Comparison of ENCODE assay signal across 21 mouse cellular contexts in genomic region chr13:92865358-92865757, GRCm38 (mm10). TPM values are rescaled to one million over a fixed set of nuclear protein-coding genes. Genes with fewer than 3 reads are reported as not detected.
DNase-seq lines count a peak whose midpoint lies in the region; ATAC-seq and TF ChIP-seq lines count a peak whose summit lies in the region.
"Had no signal": no experiment of that assay in that cellular context is flagged by ENCODE, and none has a peak within 500 bp of the region (broad histone marks: within the 10 kb centered on the region; RNA-seq: fewer than 3 reads in every experiment).

No protein-coding gene starts in this region.

- ATAC-seq in intestine, embryonic 14.5 days (replicated peaks; ENCODE audit: low FRiP score, low TSS enrichment, low read depth), result no peak
- ATAC-seq in intestine, postnatal 0 days, result no peak
- peak; percentile 40; the same call in 1 of the 2 replicates for ATAC-seq in stomach, embryonic 16.5 days (ENCODE audit: insufficient read depth, low FRiP score)
- no peak for ATAC-seq in stomach, postnatal 0 days (ENCODE audit: low FRiP score, low TSS enrichment)
- ATAC-seq: CD4-positive, CD25-positive, alpha-beta regulatory T cell, adult 4 months; forebrain, embryonic 14.5 days; midbrain, embryonic 13.5 days had no signal

- no peak for TF ChIP-seq EP300 in stomach, postnatal 0 days (optimal IDR thresholded peaks at IDR 0.05)

- no peak overlapping the region for H3K4me2 ChIP-seq in intestine, embryonic 14.5 days (ENCODE audit: low read length)
- no peak overlapping the region for H3K4me2 ChIP-seq in intestine, postnatal 0 days (replicated peaks; ENCODE audit: low read depth)
- H3K4me2 ChIP-seq in stomach, embryonic 16.5 days (ENCODE audit: low read depth, low read length), result no peak overlapping the region
- H3K4me2 ChIP-seq in stomach, postnatal 0 days (replicated peaks; ENCODE audit: low read depth), result no peak overlapping the region
- H3K4me2 ChIP-seq: embryonic facial prominence, embryonic 15.5 days; heart, embryonic 15.5 days; kidney, embryonic 15.5 days; liver, embryonic 15.5 days; midbrain, embryonic 13.5 days; neural tube, embryonic 15.5 days had no signal

- H3K36me3 ChIP-seq in intestine, embryonic 14.5 days (ENCODE audit: control insufficient read depth, insufficient read depth, low read length), result no peaks in the 10 kb centered on the region
- H3K36me3 ChIP-seq in intestine, postnatal 0 days (ENCODE audit: control insufficient read depth, insufficient read depth), result no peaks in the 10 kb centered on the region
- no peaks in the 10 kb centered on the region for H3K36me3 ChIP-seq in stomach, embryonic 16.5 days (ENCODE audit: control insufficient read depth, insufficient read depth, low read length)
- H3K36me3 ChIP-seq in stomach, postnatal 0 days (ENCODE audit: control insufficient read depth, insufficient read depth, low read length), result no peaks in the 10 kb centered on the region
- H3K36me3 ChIP-seq: embryonic facial prominence, embryonic 15.5 days; G1E; heart, embryonic 15.5 days; hindbrain, embryonic 10.5 days; kidney, embryonic 15.5 days; liver, embryonic 15.5 days; midbrain, embryonic 13.5 days; neural tube, embryonic 15.5 days had no signal

- H3K9ac ChIP-seq in intestine, embryonic 14.5 days (ENCODE audit: low read length), result no peak overlapping the region
- H3K9ac ChIP-seq in intestine, postnatal 0 days (ENCODE audit: low read depth, low read length), result no peak overlapping the region
- no peak overlapping the region for H3K9ac ChIP-seq in stomach, embryonic 16.5 days (ENCODE audit: low read length)
- H3K9ac ChIP-seq in stomach, postnatal 0 days (ENCODE audit: low read length), result no peak overlapping the region
- H3K9ac ChIP-seq: embryonic facial prominence, embryonic 15.5 days; heart, embryonic 15.5 days; kidney, embryonic 15.5 days; liver, embryonic 15.5 days; midbrain, embryonic 13.5 days; neural tube, embryonic 15.5 days had no signal

- H3K27me3 ChIP-seq in intestine, embryonic 14.5 days (replicated peaks; ENCODE audit: control insufficient read depth, insufficient read depth, low read length), result no peaks in the 10 kb centered on the region
- no peaks in the 10 kb centered on the region for H3K27me3 ChIP-seq in intestine, postnatal 0 days (replicated peaks; ENCODE audit: control insufficient read depth, insufficient read depth, low read length)
- no peaks in the 10 kb centered on the region for H3K27me3 ChIP-seq in stomach, embryonic 16.5 days (ENCODE audit: control insufficient read depth, insufficient read depth, low read length)
- no peaks in the 10 kb centered on the region for H3K27me3 ChIP-seq in stomach, postnatal 0 days (ENCODE audit: control insufficient read depth, insufficient read depth, low read length)
- H3K27me3 ChIP-seq: embryonic facial prominence, embryonic 15.5 days; heart, embryonic 15.5 days; kidney, embryonic 15.5 days; midbrain, embryonic 13.5 days; neural tube, embryonic 15.5 days had no signal

- intact Hi-C loops in left cerebral cortex, adult 2 months (cut with DNase I), result no loop called here

- no peak overlapping the region for H3K4me3 ChIP-seq in intestine, embryonic 14.5 days (ENCODE audit: low read depth, low read length)
- H3K4me3 ChIP-seq in intestine, postnatal 0 days (ENCODE audit: low read depth, low read length), result no peak overlapping the region
- no peak overlapping the region for H3K4me3 ChIP-seq in stomach, embryonic 16.5 days (replicated peaks; ENCODE audit: low read length)
- H3K4me3 ChIP-seq in stomach, postnatal 0 days (ENCODE audit: low read depth, low read length), result no peak overlapping the region
- no peak overlapping the region for H3K4me3 ChIP-seq in left cerebral cortex, adult 2 months
- H3K4me3 ChIP-seq: embryonic facial prominence, embryonic 15.5 days; heart, embryonic 15.5 days; hindbrain, embryonic 10.5 days; kidney, embryonic 15.5 days; liver, embryonic 15.5 days; midbrain, embryonic 13.5 days; myocyte; neural tube, embryonic 15.5 days had no signal

- no peaks in the 10 kb centered on the region for H3K9me3 ChIP-seq in intestine, embryonic 14.5 days (ENCODE audit: control insufficient read depth, low read length)
- no peaks in the 10 kb centered on the region for H3K9me3 ChIP-seq in intestine, postnatal 0 days (ENCODE audit: control insufficient read depth)
- H3K9me3 ChIP-seq in stomach, embryonic 16.5 days (replicated peaks; ENCODE audit: control insufficient read depth, low read length), result no peaks in the 10 kb centered on the region
- H3K9me3 ChIP-seq in stomach, postnatal 0 days (ENCODE audit: control insufficient read depth, low read length), result no peaks in the 10 kb centered on the region
- H3K9me3 ChIP-seq: embryonic facial prominence, embryonic 15.5 days; G1E; heart, embryonic 15.5 days; hindbrain, embryonic 10.5 days; kidney, embryonic 15.5 days; liver, embryonic 15.5 days; midbrain, embryonic 13.5 days; neural tube, embryonic 15.5 days had no signal

- no peak for TF ChIP-seq CTCF in intestine, postnatal 0 days (IDR thresholded peaks at IDR 0.05; ENCODE audit: low read depth)
- no peak for TF ChIP-seq CTCF in stomach, postnatal 0 days (IDR thresholded peaks at IDR 0.05; ENCODE audit: low read depth)
- no peak for TF ChIP-seq CTCF in left cerebral cortex, adult 2 months (IDR thresholded peaks at IDR 0.05)

- no peak for DNase-seq in intestine, embryonic 14.5 days (ENCODE audit: low spot score)
- no peak for DNase-seq in stomach, postnatal 0 days (ENCODE audit: low spot score)
- peak; percentile 18 for DNase-seq in fibroblast of lung, adult 2 months (ENCODE audit: low read depth)
- no peak for DNase-seq in left cerebral cortex, adult 2 months (ENCODE audit: extremely low spot score in 1 of 2, low spot score in 2 of 2)
- DNase-seq in right cerebral cortex, postnatal 10 days (ENCODE audit: low spot score in 2 of 2), result no peak
- DNase-seq: cerebellum, postnatal 36 days; heart, adult 18-20 months had no signal

- peak overlapping the region; percentile 43; the same call in 1 of the 2 replicates for H3K27ac ChIP-seq in intestine, embryonic 14.5 days (ENCODE audit: low read depth)
- H3K27ac ChIP-seq in intestine, postnatal 0 days (ENCODE audit: low read depth, low read length), result no peak overlapping the region
- H3K27ac ChIP-seq in stomach, embryonic 16.5 days (ENCODE audit: low read length), result no peak overlapping the region
- no peak overlapping the region for H3K27ac ChIP-seq in stomach, postnatal 0 days (replicated peaks)
- H3K27ac ChIP-seq in left cerebral cortex, adult 2 months, result no peak overlapping the region
- H3K27ac ChIP-seq: embryonic facial prominence, embryonic 15.5 days; heart, embryonic 15.5 days; hindbrain, embryonic 10.5 days; kidney, embryonic 15.5 days; liver, embryonic 15.5 days; macrophage; midbrain, embryonic 13.5 days; neural tube, embryonic 15.5 days had no signal

- 28% methylated on average over 7 of the region's 7 CpGs for WGBS in intestine, embryonic 14.5 days
- 54% methylated on average over 7 of the region's 7 CpGs for WGBS in intestine, postnatal 0 days
- 43% methylated on average over 7 of the region's 7 CpGs for WGBS in stomach, embryonic 16.5 days
- 43% methylated on average over 7 of the region's 7 CpGs for WGBS in stomach, postnatal 0 days

- peaks cover 17% of the 10 kb centered on the region for H3K4me1 ChIP-seq in intestine, embryonic 14.5 days (replicated peaks; ENCODE audit: control insufficient read depth, insufficient read depth, low read length)
- no peaks in the 10 kb centered on the region for H3K4me1 ChIP-seq in intestine, postnatal 0 days (replicated peaks; ENCODE audit: control insufficient read depth, insufficient read depth, low read length)
- no peaks in the 10 kb centered on the region for H3K4me1 ChIP-seq in stomach, embryonic 16.5 days (ENCODE audit: control insufficient read depth, insufficient read depth, low read length)
- no peaks in the 10 kb centered on the region for H3K4me1 ChIP-seq in stomach, postnatal 0 days (replicated peaks; ENCODE audit: control insufficient read depth, insufficient read depth)
- H3K4me1 ChIP-seq: embryonic facial prominence, embryonic 15.5 days; hindbrain, embryonic 10.5 days; kidney, embryonic 15.5 days; liver, embryonic 15.5 days; midbrain, embryonic 13.5 days; neural tube, embryonic 15.5 days had no signal

RNA-seq across cellular contexts. Expression of gene Mtx3, which starts 20.8 kb away (rescaled TPM):
- 6.3 TPM in 2 replicates for polyA plus RNA-seq in intestine, embryonic 14.5 days (2014; fragmentation: Nextera tagmentation; extraction: Ambion mirVana)
- 2.1 and 2.8 TPM in 2 replicates for polyA plus RNA-seq in intestine, postnatal 0 days (2015; fragmentation: Nextera tagmentation; extraction: Ambion mirVana)
- 2.2 and 2.8 TPM in 2 replicates for polyA plus RNA-seq in stomach, embryonic 16.5 days (2015; fragmentation: Nextera tagmentation; extraction: Ambion mirVana)
- polyA plus RNA-seq in stomach, postnatal 0 days (2015; fragmentation: Nextera tagmentation; extraction: Ambion mirVana), result 1.2 and 1.5 TPM in 2 replicates
- 10 to 100 TPM; 30.2 to 30.9 TPM for total RNA-seq in left cerebral cortex, adult 2 months (2021)
